Mouse (Mus musculus): ENCODE results near the gene Ubxn1. TPM values are rescaled to one million over a fixed set of nuclear protein-coding genes. Genes with fewer than 3 reads are reported as not detected.
A peak's percentile ranks its signal among the peaks of the same experiment; 100 is the strongest.
"Not testable (repeated sequence)": the region's sequence is repeated elsewhere in the genome, so short reads cannot be mapped to it uniquely, and the experiment has no call there.

Ubxn1 gene
- polyA plus RNA-seq, 1 experiment, result 134 TPM

DNA sequence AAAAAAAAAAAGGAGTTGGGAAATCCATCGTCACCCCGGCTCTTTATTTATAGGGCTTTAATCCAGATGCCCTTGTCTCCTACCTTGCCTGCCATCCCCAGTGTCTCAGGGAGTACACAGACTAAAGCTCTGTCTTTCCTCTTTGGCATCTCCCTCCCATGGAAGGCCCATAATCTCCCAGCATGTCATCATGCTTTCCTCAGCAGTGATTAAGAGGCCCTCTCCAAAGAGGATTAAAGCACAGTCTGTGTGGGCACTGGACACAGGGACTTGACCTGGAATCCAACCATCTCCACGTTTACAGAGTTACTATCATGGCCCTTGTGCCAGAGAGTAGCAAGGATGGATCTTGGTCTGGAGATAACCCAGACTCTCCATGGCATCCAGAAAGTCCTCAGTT is 12.3 kb downstream of the Ubxn1 start, which contains the start of the genes Lbhd1 and Gm49403:
Gene Lbhd1, plus strand, starts transcription at position 117 of the 400 bp plus-strand sequence.
Gene Gm49403, plus strand, starts transcription at position 315 of the 400 bp plus-strand sequence.
- no peak for DNase-seq
- WGBS, result 71% methylated on average over 3 of the region's 3 CpGs
- Histone ChIP-seq H3K27ac (ENCODE audit: insufficient read depth, low read length) (no peak within 1 kb of the TSS), H3K4me3 (replicated peaks; ENCODE audit: insufficient read depth, low read depth, low read length) (no peak within 1 kb of the TSS), H3K4me1 (ENCODE audit: control insufficient read depth, insufficient read depth, low read length) (0 out of 2 replicates have a peak, but pooled peaks cover 3% of the 10 kb centered on the region), H3K27me3 (ENCODE audit: control insufficient read depth, insufficient read depth, low read length) (no peaks in the 10 kb centered on the region)
- no peak for TF ChIP-seq CTCF (IDR thresholded peaks at IDR 0.05; ENCODE audit: borderline replicate concordance, insufficient read depth, low read depth, low read length)
- TF ChIP-seq POLR2A (IDR thresholded peaks at IDR 0.05; ENCODE audit: borderline replicate concordance, insufficient read depth, low read length), result no peak

DNA sequence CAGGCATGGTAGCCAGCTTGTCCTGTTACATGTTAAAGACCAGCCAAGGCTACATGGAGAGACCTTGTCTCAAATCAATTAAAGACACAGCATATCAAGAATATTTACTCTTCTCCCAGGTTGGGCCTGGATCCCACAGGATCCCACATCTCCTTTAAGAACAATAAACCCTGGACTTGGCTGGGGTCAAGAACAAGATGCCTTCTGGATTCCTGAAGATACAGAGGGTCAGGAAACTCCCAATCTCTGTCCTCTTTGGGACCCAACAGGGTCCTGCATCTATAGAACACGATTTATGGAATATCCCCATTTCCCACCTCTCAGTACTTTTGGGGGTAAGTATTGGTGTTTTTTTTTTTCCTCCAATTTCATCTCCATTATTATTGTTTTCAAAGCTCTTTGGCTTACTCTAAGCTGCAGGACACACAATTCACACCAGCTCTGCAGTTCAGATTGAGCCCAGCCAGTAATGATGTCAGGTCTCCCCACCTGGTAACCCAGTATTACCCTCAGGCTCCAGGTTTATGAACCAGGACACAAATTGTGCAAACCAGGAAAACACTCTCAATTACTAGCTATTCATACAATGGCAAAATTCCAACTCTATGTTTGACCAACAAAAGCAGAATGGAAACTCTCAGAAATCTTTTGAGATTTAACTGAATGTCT is 15.8 kb downstream of the Ubxn1 start:
- Histone ChIP-seq H3K27ac (ENCODE audit: insufficient read depth, low read length) (no peak overlapping the region), H3K4me1 (ENCODE audit: control insufficient read depth, insufficient read depth, low read length) (0 out of 2 replicates have a peak, but pooled peaks cover 3% of the 10 kb centered on the region), H3K4me3 (replicated peaks; ENCODE audit: insufficient read depth, low read depth, low read length) (no peak overlapping the region), H3K27me3 (ENCODE audit: control insufficient read depth, insufficient read depth, low read length) (no peaks in the 10 kb centered on the region)
- TF ChIP-seq CTCF (IDR thresholded peaks at IDR 0.05; ENCODE audit: borderline replicate concordance, insufficient read depth, low read depth, low read length) (no peak), POLR2A (IDR thresholded peaks at IDR 0.05; ENCODE audit: borderline replicate concordance, insufficient read depth, low read length) (no peak)
- no peak for DNase-seq
- WGBS, result 55% methylated on average over 1 of the region's 1 CpGs

DNA sequence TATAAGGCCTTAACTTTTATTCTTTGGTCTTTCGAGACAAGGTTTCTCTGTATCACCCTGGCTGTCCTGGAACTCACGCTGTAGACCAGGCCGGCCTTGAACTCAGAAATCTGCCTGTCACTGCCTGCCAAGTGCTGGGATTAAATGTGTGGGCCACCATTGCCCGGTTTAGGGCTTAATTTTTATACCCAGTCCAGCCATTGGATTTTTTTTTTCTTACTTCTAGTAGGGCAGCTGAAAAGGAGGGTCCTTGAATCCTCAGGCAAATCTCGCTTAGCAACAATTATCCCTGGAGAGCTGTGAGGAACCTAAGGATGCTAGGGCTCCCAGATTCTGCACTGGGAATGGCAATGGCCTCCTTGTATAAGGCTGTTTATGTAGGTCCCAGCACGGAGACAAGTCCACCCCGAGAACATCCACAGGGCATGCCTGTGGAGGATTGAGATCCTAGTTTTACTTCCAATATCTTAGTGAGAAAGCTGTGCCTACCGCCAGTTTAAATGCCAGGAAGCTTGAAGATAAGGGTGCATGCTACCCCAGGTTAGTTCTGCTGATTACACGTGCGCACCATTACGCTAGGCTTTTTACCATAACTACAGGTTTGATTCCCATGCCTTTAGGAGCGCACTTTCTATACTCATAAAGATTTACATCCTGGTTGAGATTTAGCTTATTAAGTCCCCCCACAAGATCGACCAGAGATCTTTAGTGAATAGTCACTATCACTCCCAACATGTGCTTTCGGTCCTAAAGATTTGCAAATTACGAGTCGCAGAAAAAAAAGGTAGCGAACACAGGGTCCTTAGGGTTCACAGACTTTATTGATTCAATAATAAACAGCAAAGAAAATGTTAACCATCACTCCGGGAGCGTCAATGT is 16.5 kb downstream of the Ubxn1 start:
- Histone ChIP-seq H3K4me1 (ENCODE audit: control insufficient read depth, insufficient read depth, low read length) (0 out of 2 replicates have a peak, but pooled peaks cover 3% of the 10 kb centered on the region), H3K27ac (ENCODE audit: insufficient read depth, low read length) (no peak overlapping the region), H3K4me3 (replicated peaks; ENCODE audit: insufficient read depth, low read depth, low read length) (peak overlapping the region; percentile 74), H3K27me3 (ENCODE audit: control insufficient read depth, insufficient read depth, low read length) (no peaks in the 10 kb centered on the region)
- 18% methylated on average over 19 of the region's 19 CpGs for WGBS
- DNase-seq, result no peak
- TF ChIP-seq POLR2A (IDR thresholded peaks at IDR 0.05; ENCODE audit: borderline replicate concordance, insufficient read depth, low read length), result no peak
- TF ChIP-seq CTCF (IDR thresholded peaks at IDR 0.05; ENCODE audit: borderline replicate concordance, insufficient read depth, low read depth, low read length), result no peak

DNA sequence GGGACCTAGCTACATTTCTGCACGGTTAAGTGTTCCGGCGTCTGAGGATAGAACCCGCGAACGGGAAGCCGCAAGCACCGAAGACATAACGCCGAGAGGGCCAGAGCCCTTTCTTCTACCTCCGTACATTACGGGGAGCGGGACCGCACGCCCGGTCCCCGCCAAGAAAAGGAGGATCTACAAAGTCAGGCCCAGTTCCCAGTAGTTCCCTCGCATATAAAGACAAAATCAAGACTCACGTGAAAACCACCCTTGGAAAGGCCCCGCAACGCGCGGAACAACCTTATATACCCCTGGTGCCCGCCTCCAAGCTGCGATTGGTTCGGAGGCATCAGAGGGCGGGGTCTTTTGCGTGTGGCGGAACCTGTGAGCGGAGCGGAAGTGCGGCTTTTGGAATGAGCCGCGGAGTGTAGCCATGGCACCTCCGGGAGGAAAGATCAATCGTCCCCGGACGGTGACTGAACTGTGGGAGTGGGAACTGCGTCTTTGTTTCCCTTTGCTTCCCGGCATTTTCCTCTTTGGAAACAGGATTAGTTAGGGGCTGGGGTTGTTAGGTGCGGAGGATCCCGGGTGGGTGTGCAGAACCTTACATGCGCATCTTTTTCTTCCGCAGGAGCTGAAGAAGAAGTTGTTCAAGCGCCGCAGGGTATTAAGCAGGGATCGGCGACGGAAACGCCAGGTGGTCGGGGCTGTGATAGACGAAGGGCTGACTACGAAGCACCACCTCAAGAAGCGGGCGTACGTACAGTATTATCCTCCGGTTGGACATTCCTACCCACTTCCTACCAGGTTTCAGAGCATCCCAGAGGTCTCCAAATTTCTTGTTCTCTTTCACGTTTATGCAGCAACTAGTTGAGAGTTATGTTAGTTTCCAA is 17.5 kb downstream of the Ubxn1 start, which contains the start of the genes 1810009A15Rik and Gm49416:
Gene 1810009A15Rik, plus strand, starts transcription at position 343 of the 875 bp plus-strand sequence.
Gene Gm49416, plus strand, starts transcription at position 416 of the 875 bp plus-strand sequence.
- DNase-seq, result peak; percentile 94 to 95
- WGBS, result under 1% methylated on average over 58 of the region's 58 CpGs
- H3K4me1 ChIP-seq (ENCODE audit: control insufficient read depth, insufficient read depth, low read length), result 0 out of 2 replicates have a peak, but pooled peaks cover 3% of the 10 kb centered on the region

DNA sequence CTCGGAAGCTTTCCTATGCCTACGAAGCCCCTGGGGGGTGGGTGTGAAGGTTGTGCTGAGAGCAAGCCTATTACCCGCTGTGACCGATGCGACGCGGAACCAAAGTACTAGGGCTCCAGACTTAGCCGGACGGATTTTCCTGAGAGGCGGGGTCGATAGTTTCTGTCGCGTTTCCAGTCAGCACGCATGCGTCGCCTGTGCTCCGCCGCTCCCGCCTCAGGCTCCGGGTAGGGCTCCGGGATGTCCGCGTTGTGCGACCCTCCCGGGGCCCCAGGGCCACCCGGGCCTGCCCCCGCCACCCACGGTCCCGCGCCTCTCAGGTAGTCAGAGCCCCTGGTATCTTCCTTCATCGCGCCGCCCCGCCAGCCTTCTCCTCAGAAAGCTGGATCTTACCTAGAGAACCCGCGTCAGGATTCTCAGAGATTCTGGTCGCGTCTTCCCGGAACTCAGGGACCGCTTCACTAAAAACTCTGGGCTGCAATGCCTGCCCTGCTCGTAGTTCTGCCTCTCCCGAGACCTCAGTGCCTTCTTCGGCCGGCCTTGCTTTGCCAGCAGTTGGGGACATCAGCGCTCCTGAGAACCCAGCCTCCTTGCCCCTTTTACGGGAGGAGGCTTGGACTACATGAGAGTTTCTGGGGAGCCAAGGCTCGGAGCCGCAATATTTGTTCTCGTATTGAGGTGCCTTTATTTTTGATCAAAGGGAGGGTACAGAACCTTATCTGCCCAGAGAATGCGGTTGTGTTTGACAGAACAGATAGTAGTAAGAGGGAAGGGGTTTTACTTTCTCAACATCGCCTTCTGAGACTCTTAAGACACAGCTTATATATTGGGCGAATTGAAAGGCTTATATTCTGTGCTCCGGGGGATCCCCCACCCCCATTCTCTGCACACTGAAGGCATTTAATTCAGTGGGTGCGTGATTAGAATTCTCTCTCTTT is 21.8 kb downstream of the Ubxn1 start, which contains the start of gene Ints5:
Gene Ints5, plus strand, starts transcription at position 177 of the 938 bp plus-strand sequence.
- 2% methylated on average over 54 of the region's 54 CpGs for WGBS
- DNase-seq, result peak; percentile 85 to 90
- Histone ChIP-seq H3K27ac (ENCODE audit: insufficient read depth, low read length) (peak within 1 kb of the TSS; percentile 67), H3K4me3 (replicated peaks; ENCODE audit: insufficient read depth, low read depth, low read length) (peak within 1 kb of the TSS; percentile 97), H3K4me1 (ENCODE audit: control insufficient read depth, insufficient read depth, low read length) (peaks cover 4% of the 10 kb centered on the region; the same call in 1 of the 2 replicates), H3K27me3 (ENCODE audit: control insufficient read depth, insufficient read depth, low read length) (no peaks in the 10 kb centered on the region)
- TF ChIP-seq CTCF (IDR thresholded peaks at IDR 0.05; ENCODE audit: borderline replicate concordance, insufficient read depth, low read depth, low read length), result no peak
- peak; percentile 86 for TF ChIP-seq POLR2A (IDR thresholded peaks at IDR 0.05; ENCODE audit: borderline replicate concordance, insufficient read depth, low read length)

More for the DNA sequence above, 17.5 kb downstream of the Ubxn1 start, which contains the start of the genes 1810009A15Rik and Gm49416:
- TF ChIP-seq CTCF (IDR thresholded peaks at IDR 0.05; ENCODE audit: borderline replicate concordance, insufficient read depth, low read depth, low read length), result no peak
- TF ChIP-seq POLR2A (IDR thresholded peaks at IDR 0.05; ENCODE audit: borderline replicate concordance, insufficient read depth, low read length), result peak; percentile 86; the same call in 1 of the 2 replicates
- Histone ChIP-seq H3K27ac (ENCODE audit: insufficient read depth, low read length) (peak within 1 kb of the TSS; percentile 42), H3K4me3 (replicated peaks; ENCODE audit: insufficient read depth, low read depth, low read length) (peak within 1 kb of the TSS; percentile 74), H3K27me3 (ENCODE audit: control insufficient read depth, insufficient read depth, low read length) (no peaks in the 10 kb centered on the region)

DNA sequence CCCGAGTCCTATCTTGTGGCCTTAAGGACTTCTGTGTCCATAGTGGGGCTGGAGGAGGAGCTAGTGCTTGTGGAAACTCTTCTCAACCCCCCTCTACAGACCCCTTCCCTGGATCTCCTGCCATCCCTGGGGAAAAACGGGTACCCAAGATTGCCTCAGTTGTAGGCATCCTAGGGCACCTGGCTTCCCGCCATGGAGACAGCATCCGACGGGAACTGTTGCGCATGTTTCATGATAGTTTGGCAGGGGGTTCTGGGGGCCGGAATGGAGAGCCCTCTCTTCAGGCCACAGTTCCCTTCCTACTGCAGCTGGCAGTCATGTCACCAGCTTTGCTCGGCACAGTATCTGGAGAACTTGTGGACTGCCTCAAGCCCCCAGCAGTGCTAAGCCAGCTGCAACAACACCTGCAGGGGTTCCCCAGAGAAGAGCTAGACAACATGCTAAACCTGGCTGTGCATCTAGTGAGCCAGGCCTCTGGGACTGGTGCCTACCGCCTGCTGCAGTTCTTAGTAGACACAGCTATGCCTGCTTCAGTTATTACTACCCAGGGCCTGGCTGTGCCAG is 24.2 kb downstream of the Ubxn1 start:
- WGBS, result 60% methylated on average over 9 of the region's 9 CpGs
- H3K27ac ChIP-seq (ENCODE audit: insufficient read depth, low read length), result no peak overlapping the region
- no peak overlapping the region for H3K4me3 ChIP-seq (replicated peaks; ENCODE audit: insufficient read depth, low read depth, low read length)
- no peaks in the 10 kb centered on the region for H3K27me3 ChIP-seq (ENCODE audit: control insufficient read depth, insufficient read depth, low read length)
- no peak for TF ChIP-seq POLR2A (IDR thresholded peaks at IDR 0.05; ENCODE audit: borderline replicate concordance, insufficient read depth, low read length)
- no peak for TF ChIP-seq CTCF (IDR thresholded peaks at IDR 0.05; ENCODE audit: borderline replicate concordance, insufficient read depth, low read depth, low read length)
- no peak for DNase-seq
- peaks cover 4% of the 10 kb centered on the region; the same call in 1 of the 2 replicates for H3K4me1 ChIP-seq (ENCODE audit: control insufficient read depth, insufficient read depth, low read length)

DNA sequence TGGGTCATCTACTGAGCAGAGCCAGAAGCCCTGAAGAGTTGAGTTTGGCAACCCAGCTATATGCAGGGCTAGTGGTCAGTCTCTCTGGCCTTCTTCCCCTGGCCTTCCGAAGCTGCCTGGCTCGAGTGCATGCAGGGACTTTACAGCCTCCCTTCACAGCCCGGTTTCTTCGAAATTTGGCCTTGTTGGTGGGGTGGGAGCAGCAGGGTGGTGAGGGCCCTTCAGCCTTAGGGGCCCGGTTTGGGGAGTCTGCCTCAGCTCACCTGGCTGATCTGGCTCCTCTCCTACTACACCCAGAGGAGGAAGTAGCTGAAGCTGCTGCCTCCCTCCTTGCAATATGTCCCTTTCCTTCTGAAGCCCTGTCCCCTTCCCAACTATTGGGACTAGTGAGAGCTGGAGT is 24.9 kb downstream of the Ubxn1 start:
- 74% methylated on average over 5 of the region's 5 CpGs for WGBS
- H3K27me3 ChIP-seq (ENCODE audit: control insufficient read depth, insufficient read depth, low read length); H3K4me1 ChIP-seq (ENCODE audit: control insufficient read depth, insufficient read depth, low read length); H3K27ac ChIP-seq (ENCODE audit: insufficient read depth, low read length); DNase-seq; H3K4me3 ChIP-seq (replicated peaks; ENCODE audit: insufficient read depth, low read depth, low read length): not testable (repeated sequence)

DNA sequence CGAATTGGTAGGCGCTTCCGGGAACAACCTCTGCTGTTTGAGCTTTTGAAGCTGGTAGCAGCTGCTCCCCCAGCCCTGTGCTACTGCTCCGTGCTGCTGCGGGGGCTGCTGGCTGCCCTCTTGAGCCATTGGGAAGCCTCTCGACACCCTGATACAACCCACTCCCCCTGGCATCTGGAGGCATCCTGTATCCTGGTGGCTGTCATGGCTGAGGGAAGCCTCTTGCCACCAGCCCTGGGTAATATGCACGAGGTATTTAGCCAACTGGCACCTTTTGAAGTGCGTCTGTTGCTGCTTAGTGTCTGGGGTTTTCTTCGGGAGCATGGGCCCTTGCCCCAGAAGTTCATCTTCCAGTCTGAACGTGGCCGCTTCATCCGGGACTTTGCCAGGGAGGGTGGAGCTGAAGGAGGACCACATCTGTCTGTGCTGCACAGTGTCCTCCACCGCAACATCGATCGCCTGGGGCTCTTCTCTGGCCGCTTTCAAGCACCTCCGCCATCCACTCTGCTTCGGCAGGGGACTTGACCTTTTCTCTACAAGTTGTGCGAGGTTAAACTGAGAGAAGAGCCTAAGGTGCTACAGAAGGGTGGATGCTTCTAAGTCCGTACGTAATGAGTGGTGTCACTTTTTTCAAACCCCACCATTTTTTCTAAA is 26.0 kb downstream of the Ubxn1 start:
- not testable (repeated sequence) for H3K27ac ChIP-seq (ENCODE audit: insufficient read depth, low read length); H3K27me3 ChIP-seq (ENCODE audit: control insufficient read depth, insufficient read depth, low read length); H3K4me1 ChIP-seq (ENCODE audit: control insufficient read depth, insufficient read depth, low read length)
- peak; percentile 45 to 55 for DNase-seq
- 8% methylated on average over 21 of the region's 21 CpGs for whole genome bisulfite sequencing
- peak overlapping the region; percentile 97 for H3K4me3 ChIP-seq (replicated peaks; ENCODE audit: insufficient read depth, low read depth, low read length)
